Mouse (Mus musculus) bone marrow macrophage, adult 2 months (primary cell): ENCODE measurements around the gene Gm20425.

ENCODE experiments used
- CTCF ChIP-seq: IDR thresholded peaks from 2 replicates; pipeline ENCODE4 v1.5.1; 2012; ENCODE audit warnings: low read depth, mild to moderate bottlenecking, low read length, moderate library complexity
- POLR2A ChIP-seq: IDR thresholded peaks from 2 replicates; pipeline ENCODE4 v1.6.1; 2012; ENCODE audit warnings: mild to moderate bottlenecking, low read depth, low read length, borderline replicate concordance

DNA sequence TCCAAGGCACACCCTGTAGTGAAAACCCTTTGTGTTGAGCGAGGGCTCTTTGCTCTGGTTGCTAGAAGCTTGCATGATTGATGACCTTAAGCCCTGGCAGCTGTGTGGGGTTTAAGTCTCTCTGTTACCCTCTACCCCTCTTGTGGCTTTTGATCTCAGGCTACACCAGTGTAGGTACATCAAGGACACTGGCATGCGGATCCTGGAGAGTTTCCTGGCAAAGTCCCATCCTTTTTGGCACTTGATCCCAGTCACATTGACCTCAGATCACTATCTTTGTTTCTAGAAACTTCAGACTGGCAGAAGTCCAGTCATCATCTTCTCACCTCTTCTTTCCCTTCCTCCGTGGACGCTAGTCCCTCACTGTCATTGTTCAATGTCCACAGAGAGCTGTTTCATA is 18.5 kb upstream of the Gm20425 start:
- TF ChIP-seq CTCF (no peak), POLR2A (no peak)
